Mouse (Mus musculus): ENCODE data around the gene Eno4.

- no peak for TF ChIP-seq CTCF (IDR thresholded peaks at IDR 0.05; ENCODE audit: low read depth, low read length)
- TF ChIP-seq GATA1 (IDR thresholded peaks at IDR 0.05; ENCODE audit: borderline replicate concordance, low read length) = no peak
- no peak for TF ChIP-seq POLR2AphosphoS5 (IDR thresholded peaks at IDR 0.05; ENCODE audit: insufficient replicate concordance, low read depth, low read length)
- TF ChIP-seq TAL1 (conservative IDR thresholded peaks at IDR 0.05; ENCODE audit: low read depth, low read length) = no peak
Measured at GRCm38 (mm10) chr19:58981571-58981970, 38.3 kb downstream of the Eno4 start.
